Mouse (Mus musculus): ENCODE results near the gene Defb36.

GRCm38 (mm10) chr2:152626774-152627591, 22.9 kb downstream of the Defb36 start, which contains the start of gene Rem1:
- TF ChIP-seq POLR2A (IDR thresholded peaks at IDR 0.05; ENCODE audit: low read depth, low read length) (no peak), CTCF (IDR thresholded peaks at IDR 0.05; ENCODE audit: extremely low read depth, insufficient read depth, insufficient read length, insufficient replicate concordance) (no peak)
